Mouse (Mus musculus) heart, embryonic 15.5 days (tissue): ENCODE results near the gene Oprm1. TPM values are rescaled to one million over a fixed set of nuclear protein-coding genes. Genes with fewer than 3 reads are reported as not detected.
"Not testable (repeated sequence)": the region's sequence is repeated elsewhere in the genome, so short reads cannot be mapped to it uniquely, and the experiment has no call there.

ENCODE experiments used
- ATAC-seq: fragments of 200-750 bp; cut with Nextera tagmentation; replicated peaks from 2 replicates; pipeline ENCODE4 v1.8.0; 2017; ENCODE audit warnings: low read depth, moderate TSS enrichment; ENCODE audit not compliant: insufficient number of reproducible peaks, insufficient read depth, low FRiP score
- H3K27ac ChIP-seq: fragments of 300-500 bp; sonication (generic); 2 replicates; pipeline ENCODE4 v1.5.1; 2015; ENCODE audit warnings: mild to moderate bottlenecking, inconsistent platforms
- H3K27me3 ChIP-seq: fragments of 300-500 bp; sonication (generic); 2 replicates; pipeline ENCODE4 v1.6.1; 2015; ENCODE audit warnings: inconsistent platforms
- H3K36me3 ChIP-seq: fragments of 300-500 bp; sonication (generic); 2 replicates; pipeline ENCODE4 v1.6.1; 2015; ENCODE audit warnings: mild to moderate bottlenecking, inconsistent platforms
- H3K4me1 ChIP-seq: fragments of 300-500 bp; sonication (generic); replicated peaks from 2 replicates; pipeline ENCODE4 v1.6.1; 2015; ENCODE audit warnings: inconsistent platforms
- H3K4me2 ChIP-seq: fragments of 300-500 bp; sonication (generic); 2 replicates; pipeline ENCODE4 v1.6.1; 2015; ENCODE audit warnings: inconsistent platforms, mild to moderate bottlenecking, moderate library complexity
- H3K4me3 ChIP-seq: fragments of 300-500 bp; sonication (generic); 2 replicates; pipeline ENCODE4 v1.5.1; 2015; ENCODE audit warnings: mild to moderate bottlenecking, inconsistent platforms
- H3K9ac ChIP-seq: fragments of 300-500 bp; sonication (generic); 2 replicates; pipeline ENCODE4 v1.6.1; 2015; ENCODE audit warnings: mild to moderate bottlenecking, inconsistent platforms
- H3K9me3 ChIP-seq: fragments of 300-500 bp; sonication (generic); replicated peaks from 2 replicates; pipeline ENCODE4 v1.6.1; 2016; ENCODE audit warnings: inconsistent platforms
- WGBS: fragments of 180-500 bp; shearing (Covaris S2); methylation state at CpG from one replicate; pipeline ENCODE4 v1.1.7; 2015; ENCODE audit warnings: mixed read lengths; 5-methylcytosine and 5-hydroxymethylcytosine counted together
- polyA plus RNA-seq: library from polyadenylated mRNA; unstranded; fragments of >200 nt; fragmentation: Nextera tagmentation; extraction: Ambion mirVana; gene quantifications from 2 replicates; pipeline ENCODE4 v1.2.1, GENCODE M21; 2015

Oprm1 gene
- polyA plus RNA-seq, 1 experiment from 2014 or later, result not detected

DNA sequence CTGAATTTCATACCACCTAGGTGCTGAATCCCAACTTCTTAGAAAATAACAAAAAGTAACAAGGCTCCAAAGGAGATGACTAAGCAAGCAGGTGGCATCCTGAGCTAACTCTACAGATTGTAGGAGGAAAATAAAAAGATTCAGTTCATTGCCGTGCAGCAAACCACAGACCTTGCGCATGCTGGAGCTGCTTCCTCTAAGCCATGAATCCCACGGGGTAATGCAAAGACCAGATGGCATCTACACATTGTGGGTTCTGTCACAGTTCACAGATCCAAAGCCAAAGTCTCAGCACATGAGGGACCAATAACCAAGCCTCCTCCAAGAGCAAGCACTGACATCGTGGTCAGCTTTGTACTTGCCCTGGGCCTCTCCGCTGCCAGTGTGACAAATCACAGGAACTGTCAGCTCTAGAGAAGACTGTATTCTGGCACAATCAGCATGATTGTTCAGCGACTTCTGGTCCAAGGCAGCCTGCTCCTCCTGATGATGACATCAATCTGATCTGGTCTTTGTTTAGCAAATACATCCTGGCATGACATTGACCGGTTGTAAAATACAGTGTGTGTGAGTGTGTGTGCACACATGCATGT, 90.0 kb downstream of the Oprm1 start:
- no peak overlapping the region for H3K4me2 ChIP-seq
- ATAC-seq, result no peak
- H3K4me3 ChIP-seq, result no peak overlapping the region
- no peaks in the 10 kb centered on the region; the same call in 1 of the 2 replicates for H3K9me3 ChIP-seq
- H3K36me3 ChIP-seq, result no peaks in the 10 kb centered on the region
- WGBS, result 46% methylated on average over 7 of the region's 7 CpGs
- H3K27me3 ChIP-seq, result no peaks in the 10 kb centered on the region
- H3K9ac ChIP-seq, result no peak overlapping the region
- no peaks in the 10 kb centered on the region for H3K4me1 ChIP-seq
- no peak overlapping the region for H3K27ac ChIP-seq

DNA sequence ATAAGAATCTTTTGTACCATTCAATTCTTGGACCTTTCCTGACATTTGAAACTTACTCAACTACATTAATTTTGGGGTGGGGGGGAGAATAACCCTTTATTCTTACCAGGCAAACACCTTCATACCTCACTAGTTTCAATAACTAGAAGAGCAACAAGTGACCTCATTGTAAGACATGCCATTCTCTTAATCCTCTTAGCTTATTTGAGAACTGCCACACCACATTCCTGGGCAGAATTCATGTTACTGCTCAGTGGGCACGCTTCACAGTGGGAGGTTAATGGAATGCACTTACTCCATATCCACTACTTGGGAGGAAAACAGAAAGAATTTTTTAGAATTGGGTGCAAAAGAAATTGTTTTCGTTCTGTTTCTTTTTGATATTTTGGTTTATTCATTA, 90.5 kb downstream of the Oprm1 start:
- Histone ChIP-seq H3K4me1 (no peaks in the 10 kb centered on the region), H3K27me3 (no peaks in the 10 kb centered on the region), H3K27ac (no peak overlapping the region), H3K36me3 (no peaks in the 10 kb centered on the region), H3K4me2 (no peak overlapping the region), H3K9ac (no peak overlapping the region), H3K4me3 (no peak overlapping the region), H3K9me3 (no peaks in the 10 kb centered on the region; the same call in 1 of the 2 replicates)
- no peak for ATAC-seq
- 63% methylated on average over 2 of the region's 2 CpGs for WGBS

DNA sequence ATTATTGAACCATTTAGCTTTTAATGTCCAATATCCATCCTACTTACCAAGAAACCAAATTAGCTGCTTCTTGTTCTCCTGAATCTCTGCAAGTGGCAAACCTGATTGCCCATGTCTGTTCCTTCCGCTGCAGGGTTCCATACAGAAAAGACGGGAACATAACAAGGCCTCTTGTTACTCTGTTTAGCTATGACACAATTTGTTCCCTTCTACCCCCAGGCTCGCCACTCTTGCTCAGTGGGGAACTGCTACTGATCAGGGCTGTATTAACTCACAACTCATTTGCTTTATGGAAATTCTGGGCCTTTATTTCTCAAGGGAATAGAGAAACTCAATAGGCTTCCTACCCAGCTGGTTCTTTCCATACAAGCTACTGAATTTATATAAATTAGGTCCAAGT, 97.5 kb downstream of the Oprm1 start:
- no peak overlapping the region for H3K27ac ChIP-seq
- no peaks in the 10 kb centered on the region for H3K27me3 ChIP-seq
- no peak overlapping the region for H3K4me3 ChIP-seq
- no peaks in the 10 kb centered on the region for H3K9me3 ChIP-seq
- H3K4me2 ChIP-seq, result no peak overlapping the region
- 84% methylated on average over 3 of the region's 3 CpGs for WGBS
- no peak overlapping the region for H3K9ac ChIP-seq
- no peaks in the 10 kb centered on the region for H3K36me3 ChIP-seq
- H3K4me1 ChIP-seq, result no peaks in the 10 kb centered on the region
- ATAC-seq, result no peak

DNA sequence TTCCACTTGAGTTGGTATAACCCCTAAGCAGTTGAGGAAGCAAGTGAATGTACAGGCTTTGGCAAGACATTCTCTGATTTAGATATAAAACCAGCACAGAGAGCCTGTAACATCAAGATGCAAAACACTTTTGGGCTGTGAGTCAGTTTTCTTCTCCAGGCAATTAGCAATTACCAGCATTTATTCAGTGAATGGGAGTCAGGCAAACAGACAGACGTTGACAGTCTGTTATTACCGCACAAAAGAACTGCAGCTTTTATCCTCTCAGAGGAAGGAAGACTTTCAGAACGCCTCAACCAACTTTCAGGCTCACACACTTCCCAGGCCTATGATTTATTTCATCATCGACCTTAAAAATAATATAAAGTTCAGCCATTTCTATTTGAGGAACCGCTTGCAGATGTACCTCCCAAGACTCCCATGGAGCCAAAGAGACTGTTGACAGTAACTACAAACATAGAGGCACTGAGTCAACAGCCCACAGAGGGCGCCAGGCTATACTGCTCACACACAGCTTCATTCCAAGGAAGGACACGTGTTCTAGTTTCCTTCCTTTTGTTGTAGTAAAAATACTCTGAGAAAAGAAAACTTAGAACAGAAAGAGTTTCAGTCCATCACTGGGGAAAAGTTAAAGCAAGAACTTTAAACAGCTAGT, 113.2 kb downstream of the Oprm1 start:
- no peak for ATAC-seq

DNA sequence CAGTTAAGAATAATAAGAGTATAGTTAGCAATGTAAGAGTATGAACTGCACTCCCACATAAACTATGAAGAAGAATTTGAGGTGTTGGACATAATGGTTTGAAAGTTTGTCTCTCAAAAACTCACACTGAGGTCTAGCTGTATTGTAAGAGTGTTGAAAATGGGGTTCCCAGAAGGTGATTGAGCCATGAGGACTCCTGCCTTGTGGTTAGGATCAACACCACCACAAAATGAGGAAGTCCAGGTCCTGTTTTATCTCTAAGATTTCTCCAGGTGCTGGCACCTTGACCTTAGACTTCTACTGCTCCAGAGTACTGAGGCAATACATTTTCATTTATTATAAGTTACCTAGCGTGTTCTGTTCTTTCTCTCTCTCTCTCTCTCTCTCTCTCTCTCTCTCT, 115.6 kb downstream of the Oprm1 start:
- no peak overlapping the region for H3K4me3 ChIP-seq
- no peak overlapping the region for H3K4me2 ChIP-seq
- 85% methylated on average over 1 of the region's 1 CpGs for WGBS
- no peak overlapping the region for H3K27ac ChIP-seq
- no peaks in the 10 kb centered on the region for H3K27me3 ChIP-seq
- H3K9ac ChIP-seq, result no peak overlapping the region
- no peak for ATAC-seq
- H3K36me3 ChIP-seq, result no peaks in the 10 kb centered on the region
- no peaks in the 10 kb centered on the region for H3K4me1 ChIP-seq
- no peaks in the 10 kb centered on the region for H3K9me3 ChIP-seq

More for the DNA sequence above, 113.2 kb downstream of the Oprm1 start:
- Histone ChIP-seq H3K4me2 (no peak overlapping the region), H3K36me3 (no peaks in the 10 kb centered on the region), H3K4me3 (no peak overlapping the region), H3K9ac (no peak overlapping the region), H3K27me3 (no peaks in the 10 kb centered on the region), H3K4me1 (no peaks in the 10 kb centered on the region), H3K27ac (no peak overlapping the region), H3K9me3 (no peaks in the 10 kb centered on the region)
- WGBS, result 75% methylated on average over 7 of the region's 7 CpGs

DNA sequence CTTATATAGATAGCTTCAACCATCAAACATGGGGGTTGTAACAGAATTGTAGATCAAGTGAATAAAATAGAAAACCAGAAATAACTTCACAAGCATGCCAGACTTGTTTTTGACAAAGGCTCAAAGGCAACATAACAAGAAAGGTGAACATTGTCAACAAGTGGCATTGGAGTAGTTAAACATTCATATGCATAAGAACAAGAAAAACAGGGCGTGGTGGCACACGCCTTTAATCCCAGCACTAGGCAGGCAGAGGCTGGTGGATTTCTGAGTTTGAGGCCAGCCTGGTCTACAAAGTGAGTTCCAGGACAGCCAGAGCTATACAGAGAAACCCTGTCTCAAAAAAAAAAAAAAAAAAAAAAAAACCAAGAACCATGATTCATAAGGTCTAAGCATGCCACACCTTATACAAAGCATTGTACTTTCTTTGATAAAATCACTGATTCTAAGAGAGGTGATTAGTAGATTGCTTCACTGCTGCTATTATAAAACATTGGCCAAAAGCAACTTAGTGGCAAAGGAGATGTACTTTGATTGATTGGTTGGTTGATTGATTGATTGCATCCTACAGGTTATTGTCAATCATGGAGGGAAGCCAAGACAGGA, 120.1 kb downstream of the Oprm1 start:
- Histone ChIP-seq H3K4me2 (no peak overlapping the region), H3K36me3 (no peaks in the 10 kb centered on the region), H3K27me3 (no peaks in the 10 kb centered on the region), H3K4me3 (no peak overlapping the region), H3K9me3 (no peaks in the 10 kb centered on the region), H3K9ac (no peak overlapping the region), H3K4me1 (no peaks in the 10 kb centered on the region), H3K27ac (no peak overlapping the region)
- 90% methylated on average over 2 of the region's 2 CpGs for WGBS
- no peak for ATAC-seq

DNA sequence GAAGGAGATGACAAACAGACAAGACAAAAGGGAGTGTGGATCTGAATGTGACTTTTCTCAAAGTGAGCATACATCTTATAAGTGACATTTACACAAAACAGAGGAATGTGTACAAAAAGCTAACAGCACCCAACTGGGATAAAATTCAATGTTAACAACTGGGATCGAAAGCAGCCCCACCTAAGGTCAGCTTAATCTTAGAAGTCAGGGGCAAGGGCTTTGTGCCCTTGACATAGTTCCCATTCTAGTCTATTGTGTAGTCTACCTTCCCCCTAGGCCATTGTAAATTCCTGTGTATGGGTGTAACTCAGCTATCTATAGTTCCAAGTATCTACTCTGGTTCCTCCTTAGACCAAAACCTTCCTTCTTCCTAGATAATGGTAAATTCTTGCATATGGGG, 123.7 kb downstream of the Oprm1 start:
- H3K36me3 ChIP-seq, H3K9ac ChIP-seq, ATAC-seq, H3K9me3 ChIP-seq, H3K27me3 ChIP-seq, H3K4me3 ChIP-seq, H3K4me2 ChIP-seq, H3K27ac ChIP-seq, H3K4me1 ChIP-seq: not testable (repeated sequence)
- WGBS, result 75% methylated on average over 1 of the region's 1 CpGs

DNA sequence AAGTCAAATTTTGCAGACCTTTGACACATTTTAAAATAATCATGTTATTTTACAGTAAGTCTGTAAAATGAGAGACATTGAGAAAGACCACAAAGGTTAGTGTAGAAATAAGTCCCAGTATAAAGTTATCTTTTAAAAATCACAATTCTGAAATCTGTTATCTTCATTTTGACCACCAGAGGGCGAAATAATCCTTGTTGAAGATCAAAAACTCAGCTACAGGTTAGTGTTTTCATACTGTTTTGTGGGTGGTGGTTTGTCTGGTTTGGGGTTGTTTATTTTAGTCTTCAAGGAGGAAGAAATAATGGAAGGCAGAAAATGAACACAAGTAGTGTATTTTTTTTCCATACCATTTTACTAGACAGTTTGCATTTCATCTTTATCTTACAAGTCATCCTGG, 127.2 kb downstream of the Oprm1 start:
- Histone ChIP-seq H3K36me3 (no peaks in the 10 kb centered on the region), H3K9ac (no peak overlapping the region), H3K27ac (no peak overlapping the region), H3K9me3 (no peaks in the 10 kb centered on the region), H3K4me2 (no peak overlapping the region), H3K4me1 (no peaks in the 10 kb centered on the region), H3K4me3 (no peak overlapping the region), H3K27me3 (no peaks in the 10 kb centered on the region)
- WGBS, result 0% methylated on average over 1 of the region's 1 CpGs
- ATAC-seq, result no peak

DNA sequence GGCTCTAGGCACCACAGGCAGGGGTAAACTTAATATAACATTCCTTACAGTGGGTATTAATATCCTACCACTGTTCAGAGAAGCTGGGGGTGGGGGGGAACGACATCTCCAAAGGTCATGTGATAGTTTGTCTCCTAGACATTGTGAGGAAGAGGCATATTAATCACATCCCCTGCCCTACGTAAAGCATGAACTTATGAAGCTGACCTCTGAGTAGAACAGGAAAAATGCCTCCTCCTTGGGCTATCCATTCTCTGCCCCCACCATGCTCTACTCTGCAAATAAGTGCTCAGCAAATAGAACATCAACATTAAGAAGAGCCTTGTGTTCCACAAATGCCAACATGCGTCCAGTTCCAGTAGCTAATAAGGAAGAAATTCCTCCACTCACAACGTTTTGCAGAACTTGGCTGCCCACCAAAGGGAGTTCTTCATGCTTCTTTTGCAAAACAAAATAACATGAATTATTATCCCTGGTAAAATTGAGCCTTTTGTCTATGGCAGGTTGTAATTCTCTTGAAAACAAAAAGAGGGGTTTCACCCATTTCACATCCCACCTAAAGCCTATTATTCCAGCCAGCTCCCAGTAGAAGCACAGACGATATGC, 131.4 kb downstream of the Oprm1 start:
- H3K36me3 ChIP-seq, result no peaks in the 10 kb centered on the region
- no peak overlapping the region for H3K4me3 ChIP-seq
- no peak overlapping the region for H3K9ac ChIP-seq
- no peak overlapping the region for H3K4me2 ChIP-seq
- no peaks in the 10 kb centered on the region for H3K9me3 ChIP-seq
- no peaks in the 10 kb centered on the region for H3K27me3 ChIP-seq
- no peak overlapping the region for H3K27ac ChIP-seq
- WGBS, result 55% methylated on average over 5 of the region's 5 CpGs
- ATAC-seq, result no peak
- H3K4me1 ChIP-seq, result no peaks in the 10 kb centered on the region

DNA sequence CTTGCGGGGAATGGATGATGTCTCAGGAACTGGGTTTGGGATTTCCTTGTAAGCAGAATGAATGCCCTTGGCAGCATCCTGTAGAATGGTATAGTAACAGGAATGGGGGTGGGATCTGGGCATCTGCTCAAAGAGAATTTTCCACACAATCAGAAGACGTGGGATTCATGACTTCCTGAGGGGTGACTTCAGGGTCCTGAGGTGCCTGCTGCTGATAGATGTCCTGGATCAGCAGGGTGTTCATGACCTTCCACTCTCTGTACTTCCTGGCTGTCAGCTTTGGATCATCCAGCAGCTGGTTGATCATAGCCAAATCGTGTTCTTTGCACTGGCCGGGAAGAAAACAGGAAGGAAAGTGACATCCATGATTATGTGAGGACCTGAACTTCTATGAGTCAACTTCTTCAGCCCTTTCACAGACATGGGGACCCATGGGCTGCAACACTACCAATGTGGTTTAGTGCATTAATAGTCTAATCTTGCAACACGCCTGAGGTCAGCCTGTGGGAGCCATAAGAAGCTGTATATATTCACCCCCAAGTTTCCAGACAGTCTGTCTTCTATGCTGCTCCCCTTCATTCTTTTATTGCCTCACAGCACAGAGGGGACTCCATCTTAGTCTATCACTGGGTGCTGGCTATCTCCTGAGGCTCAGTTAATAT, 132.2 kb downstream of the Oprm1 start:
- ATAC-seq, result no peak
- Histone ChIP-seq H3K9me3 (no peaks in the 10 kb centered on the region), H3K36me3 (no peaks in the 10 kb centered on the region), H3K4me2 (no peak overlapping the region), H3K9ac (no peak overlapping the region), H3K27ac (no peak overlapping the region), H3K4me3 (no peak overlapping the region), H3K4me1 (no peaks in the 10 kb centered on the region), H3K27me3 (no peaks in the 10 kb centered on the region)
- 54% methylated on average over 5 of the region's 5 CpGs for whole genome bisulfite sequencing

DNA sequence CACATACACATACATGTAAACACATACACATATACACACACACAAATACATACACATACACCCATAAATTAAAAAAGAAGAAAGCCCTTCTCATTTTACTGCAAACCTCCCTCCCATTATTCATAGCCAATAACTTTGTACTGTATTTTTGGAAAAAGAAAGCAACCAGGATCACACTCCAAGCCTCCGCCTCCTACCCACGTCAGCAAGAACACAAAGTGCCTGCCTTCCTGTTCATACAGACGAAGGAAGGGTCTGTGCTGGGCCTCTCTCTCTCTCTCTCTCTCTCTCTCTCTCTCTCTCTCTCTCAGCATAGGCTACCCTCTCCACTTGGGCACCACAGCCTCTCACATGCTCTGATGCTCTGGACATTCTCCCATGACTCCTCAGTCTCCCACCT, 137.5 kb downstream of the Oprm1 start:
- Histone ChIP-seq H3K9ac (no peak overlapping the region), H3K4me2 (no peak overlapping the region), H3K4me1 (no peaks in the 10 kb centered on the region), H3K4me3 (no peak overlapping the region), H3K36me3 (no peaks in the 10 kb centered on the region), H3K27ac (no peak overlapping the region), H3K9me3 (no peaks in the 10 kb centered on the region), H3K27me3 (no peaks in the 10 kb centered on the region)
- no peak for ATAC-seq
- 62% methylated on average over 3 of the region's 3 CpGs for WGBS
